Mouse (Mus musculus): ENCODE data around the gene Il6ra.

Gene Il6ra

DNA sequence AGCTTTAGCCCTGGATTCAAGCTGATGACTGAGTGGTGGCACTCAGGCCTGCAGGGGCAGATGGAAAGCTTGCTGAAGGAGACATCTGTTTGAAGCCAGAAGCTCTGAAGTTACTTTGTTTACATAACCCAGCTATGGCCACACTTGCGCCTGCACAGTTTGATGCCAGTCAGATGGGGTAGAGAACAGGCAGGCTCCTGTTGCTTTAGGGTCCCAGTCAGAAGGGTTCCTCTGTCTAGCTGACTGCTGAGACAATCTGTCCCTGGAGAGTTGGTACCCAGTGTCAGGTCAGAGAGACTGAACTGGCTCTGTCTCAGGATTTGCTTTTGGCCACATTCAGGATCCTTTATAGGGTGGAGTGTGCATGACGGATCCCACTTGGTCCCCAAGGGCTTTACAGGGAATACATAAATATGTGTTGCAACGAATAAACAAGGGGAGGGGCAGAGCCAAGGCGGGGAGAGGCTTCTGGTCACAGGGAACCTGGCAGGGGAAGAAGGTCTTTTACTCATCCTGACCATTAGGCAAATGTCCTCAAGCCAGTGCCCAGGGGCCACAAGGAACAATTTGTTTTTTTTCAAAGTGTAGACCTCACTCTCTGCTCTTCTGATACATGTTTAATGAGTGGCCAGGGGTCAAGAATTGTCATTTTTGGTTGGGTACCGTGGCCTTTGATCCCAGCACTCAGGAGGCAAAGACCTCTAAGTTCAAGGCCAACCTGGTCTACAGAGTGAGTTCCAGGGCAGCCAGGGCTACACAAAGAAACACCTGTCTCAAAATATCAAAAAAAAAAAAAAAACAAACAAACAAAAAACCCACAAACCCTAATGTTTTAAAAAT is 3.1 kb downstream of the Il6ra start:
- DNase-seq (ENCODE audit: low spot score) = no peak

DNA sequence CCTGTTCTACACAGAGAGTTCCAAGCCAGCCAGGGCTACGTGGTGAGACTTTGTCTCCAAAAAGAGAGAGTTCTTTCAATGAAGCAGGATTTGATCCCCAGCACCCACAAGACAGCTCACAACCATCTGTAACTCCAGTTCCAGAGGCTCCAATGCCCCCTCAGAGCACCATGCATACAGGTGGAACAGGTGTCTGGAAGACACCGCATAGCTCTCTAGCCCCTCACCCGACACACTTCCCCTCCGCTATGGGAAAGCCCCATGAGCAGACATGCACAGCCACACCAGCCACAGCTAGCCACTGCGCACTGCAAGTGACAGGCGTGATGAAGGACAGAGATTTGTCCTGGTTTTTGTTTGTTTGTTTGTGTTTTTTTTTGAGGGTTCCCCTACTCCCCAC is 4.2 kb downstream of the Il6ra start:
- DNase-seq (ENCODE audit: low spot score) = no peak

DNA sequence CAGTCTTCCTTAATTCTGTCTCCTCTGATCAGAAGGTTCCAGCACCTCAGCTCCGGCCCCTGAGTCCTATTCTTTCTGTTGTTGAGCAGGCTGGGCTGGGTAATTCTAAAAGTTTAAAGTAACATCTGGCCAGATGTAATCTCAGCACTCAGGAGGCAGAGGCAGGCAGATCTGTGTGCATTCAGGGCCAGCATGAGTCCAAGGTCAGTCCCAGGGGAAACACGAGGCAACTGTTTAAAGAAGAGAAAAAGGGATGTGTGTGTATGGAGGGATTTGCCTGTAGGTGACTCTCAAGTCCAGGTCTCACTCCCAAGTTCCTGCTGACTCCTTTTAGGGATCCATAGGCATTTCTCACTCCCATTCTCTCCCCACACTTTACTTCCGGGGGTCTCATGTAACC is 5.2 kb downstream of the Il6ra start:
- DNase-seq (ENCODE audit: low spot score) = no peak

DNA sequence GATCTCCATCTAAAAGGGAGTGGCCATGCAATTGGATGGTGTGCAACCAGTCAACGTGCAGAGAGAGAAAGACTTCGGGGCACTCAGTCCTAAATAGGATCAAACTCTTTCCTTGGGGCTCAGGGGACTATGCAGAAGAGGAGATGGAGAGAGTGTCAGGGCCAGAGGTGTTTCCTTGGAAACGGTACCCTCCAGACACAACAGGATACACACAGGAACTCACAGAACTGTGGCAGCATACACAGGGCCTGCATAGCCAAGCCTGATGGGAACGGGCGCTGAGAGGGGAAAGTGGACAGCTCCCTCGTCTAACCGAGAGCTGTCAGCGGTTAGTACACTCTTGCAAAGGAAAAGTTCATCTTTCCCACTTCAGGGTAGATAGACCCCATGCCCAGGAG is 13.5 kb downstream of the Il6ra start:
- no peak for DNase-seq (ENCODE audit: low spot score)

DNA sequence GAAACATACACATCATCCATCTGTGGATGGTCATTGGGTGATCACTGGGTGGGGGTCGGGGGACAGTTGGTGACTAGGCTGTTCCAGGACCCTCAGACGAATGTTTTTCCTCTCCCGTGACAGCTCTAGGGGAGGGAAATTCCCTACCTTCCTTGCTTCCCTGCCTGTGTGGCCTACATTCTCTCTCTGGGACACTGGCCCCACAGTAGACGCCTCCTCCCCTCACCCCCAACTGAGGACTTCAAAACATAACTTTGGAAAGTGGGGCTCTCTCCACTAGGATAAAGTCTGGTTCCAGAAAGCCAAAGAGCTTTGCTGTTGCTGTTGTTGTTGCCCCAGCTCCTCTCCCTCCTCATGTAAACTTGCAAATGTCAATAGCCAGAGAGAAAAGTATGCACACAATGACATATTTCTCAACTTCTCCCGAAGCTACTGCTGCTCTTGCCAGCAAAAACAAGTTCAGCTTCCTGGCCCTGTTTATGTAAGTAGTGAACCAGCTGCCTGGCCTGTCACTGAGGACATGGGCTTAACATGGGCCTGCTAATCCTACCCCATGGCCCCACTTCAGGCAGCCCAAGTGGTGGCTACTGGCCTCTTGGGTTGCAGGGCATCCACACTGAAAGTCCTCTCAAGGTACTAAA is 14.0 kb downstream of the Il6ra start:
- DNase-seq (ENCODE audit: low spot score) = no peak

DNA sequence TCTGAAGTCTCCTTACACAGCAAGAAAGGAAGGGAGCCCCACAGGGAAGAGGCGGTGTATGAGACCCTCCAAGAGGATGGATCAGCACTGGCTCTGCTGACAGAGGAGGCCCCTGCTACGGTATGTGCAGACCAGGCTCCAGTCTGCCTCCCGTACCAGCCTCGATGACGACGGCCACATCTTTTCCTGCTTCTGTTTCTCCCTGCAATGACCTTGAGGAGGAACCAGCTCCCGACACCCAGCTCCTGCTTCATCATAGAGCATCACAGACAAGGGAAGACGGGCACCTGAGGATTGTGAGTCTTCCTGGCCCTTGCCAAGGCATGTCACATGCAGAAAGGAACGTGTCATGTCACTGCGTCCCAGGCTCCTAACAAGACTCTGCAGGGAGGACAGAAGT is 15.0 kb downstream of the Il6ra start:
- DNase-seq (ENCODE audit: low spot score) = no peak

DNA sequence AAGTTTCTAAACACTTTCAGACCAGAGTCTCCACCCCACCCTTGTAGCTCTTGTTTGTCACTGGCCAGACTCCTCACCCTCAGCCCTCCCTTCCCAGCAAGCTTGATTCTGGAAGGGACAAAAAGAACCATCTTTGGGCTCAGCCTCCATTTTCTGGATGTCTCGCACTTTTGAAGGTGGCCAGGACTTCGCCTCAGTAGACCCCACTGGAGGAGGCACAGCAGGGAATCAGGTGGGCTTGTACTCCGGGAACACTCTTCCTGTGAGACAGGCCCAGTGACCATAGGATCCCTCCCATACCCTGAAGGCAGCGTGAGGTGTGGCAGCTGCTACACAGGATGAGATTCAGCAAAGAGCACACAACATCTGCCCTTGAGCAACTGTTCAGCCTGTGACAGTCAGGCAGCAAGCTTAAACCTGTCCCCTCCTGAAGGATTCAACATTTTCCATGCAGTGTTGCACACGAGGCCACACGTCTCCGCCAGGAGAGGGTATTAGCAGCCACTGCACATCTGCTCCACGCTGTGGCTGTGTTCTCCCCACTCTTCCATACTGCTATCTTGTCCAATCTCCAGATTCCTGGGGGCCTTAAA is 15.7 kb downstream of the Il6ra start:
- no peak for DNase-seq (ENCODE audit: low spot score)

DNA sequence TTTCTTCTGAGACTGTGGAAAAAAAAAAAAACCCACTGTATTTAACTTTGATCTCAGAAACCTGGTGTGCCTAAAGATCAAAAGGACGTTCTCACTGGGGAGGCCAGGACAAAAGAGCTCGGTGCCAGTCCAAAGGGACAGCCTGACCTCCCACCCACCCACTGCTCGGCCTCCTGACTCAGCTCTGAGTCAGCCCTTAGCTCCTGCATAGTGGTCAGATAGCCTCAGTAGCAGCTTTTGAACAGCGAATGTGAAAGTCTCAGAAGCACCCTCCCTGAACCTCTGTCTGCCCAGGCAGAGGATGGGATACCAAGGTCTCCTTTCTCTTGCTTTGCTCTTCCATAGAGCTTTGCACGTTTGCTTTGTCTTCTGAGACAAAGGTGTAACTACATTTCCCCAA is 16.4 kb downstream of the Il6ra start:
- DNase-seq (ENCODE audit: low spot score) = no peak

DNA sequence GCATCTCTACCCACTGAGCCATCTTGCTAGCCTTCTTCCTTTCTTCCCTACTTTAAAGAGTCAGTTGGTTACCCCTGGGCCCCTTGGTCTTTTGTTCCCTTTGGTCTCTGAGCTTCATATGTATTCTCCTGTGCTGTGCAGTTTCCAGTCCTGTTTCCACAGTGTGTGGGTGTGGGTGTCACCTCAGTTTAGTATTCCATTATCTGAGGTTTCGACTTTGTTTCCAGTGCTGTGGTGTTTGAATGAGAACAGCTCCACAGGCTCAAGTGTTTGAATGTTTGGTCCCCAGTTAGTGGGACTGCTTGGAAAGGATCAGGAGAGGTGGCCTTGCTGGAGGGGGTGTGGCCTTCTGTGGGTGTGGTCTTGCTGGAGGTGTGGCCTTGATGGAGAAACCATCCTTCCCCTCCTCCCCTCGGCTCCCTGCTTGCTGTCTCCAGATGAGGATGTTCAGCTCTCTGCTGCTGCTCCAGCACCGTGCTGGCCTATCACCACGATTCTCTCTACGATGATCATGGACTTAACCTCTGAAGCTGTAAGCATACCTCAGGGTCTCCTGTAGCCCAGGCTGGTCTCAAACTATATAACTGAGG is 20.4 kb downstream of the Il6ra start:
- DNase-seq (ENCODE audit: low spot score) = no peak

DNA sequence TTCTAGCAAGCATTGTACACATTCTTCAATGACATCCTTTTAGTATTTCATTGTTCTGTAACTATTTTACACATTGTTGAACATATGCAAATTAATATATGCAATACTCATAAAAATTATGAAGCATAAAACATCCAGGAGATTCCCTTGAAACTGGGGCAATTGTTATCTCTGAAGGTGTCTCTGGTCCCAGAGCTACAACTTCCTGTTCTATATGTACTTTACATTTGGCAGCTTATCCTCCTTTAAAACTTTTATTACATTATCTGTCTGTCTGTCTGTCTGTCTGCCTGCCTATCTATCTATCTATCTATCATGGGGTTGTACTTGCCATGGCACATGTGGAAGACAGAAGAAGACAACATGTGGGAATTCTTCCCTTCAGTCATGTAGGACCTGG is 21.3 kb downstream of the Il6ra start:
- no peak for DNase-seq (ENCODE audit: low spot score)

DNA sequence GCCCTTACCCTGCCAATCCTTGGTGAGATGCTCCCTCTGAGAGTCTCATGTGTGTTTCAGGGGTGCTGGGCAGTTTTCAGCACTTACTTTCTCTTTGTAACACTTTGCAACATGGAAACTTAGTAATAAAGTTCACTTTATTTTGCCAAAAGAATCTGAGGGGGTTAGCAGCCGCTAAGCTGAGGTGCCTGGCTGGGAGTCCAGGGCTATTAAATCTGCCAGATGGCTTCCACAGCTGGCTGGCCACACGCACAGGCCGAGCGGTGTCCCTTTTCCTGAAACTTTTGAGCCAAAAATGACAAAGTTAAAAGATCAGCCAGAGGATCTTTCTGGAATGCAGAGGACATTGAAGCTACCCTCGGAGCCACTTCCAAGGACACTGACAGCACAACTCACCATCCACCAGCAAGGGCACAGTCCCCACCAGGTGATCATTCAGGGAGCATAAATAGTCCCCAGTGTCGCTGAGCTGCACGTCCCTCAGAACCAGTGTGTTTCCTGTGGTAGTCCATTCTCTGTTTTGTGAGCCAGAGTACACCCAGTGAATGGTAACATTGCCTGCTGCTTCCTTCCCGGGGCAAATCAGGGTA is 23.1 kb downstream of the Il6ra start:
- DNase-seq (ENCODE audit: low spot score) = no peak

DNA sequence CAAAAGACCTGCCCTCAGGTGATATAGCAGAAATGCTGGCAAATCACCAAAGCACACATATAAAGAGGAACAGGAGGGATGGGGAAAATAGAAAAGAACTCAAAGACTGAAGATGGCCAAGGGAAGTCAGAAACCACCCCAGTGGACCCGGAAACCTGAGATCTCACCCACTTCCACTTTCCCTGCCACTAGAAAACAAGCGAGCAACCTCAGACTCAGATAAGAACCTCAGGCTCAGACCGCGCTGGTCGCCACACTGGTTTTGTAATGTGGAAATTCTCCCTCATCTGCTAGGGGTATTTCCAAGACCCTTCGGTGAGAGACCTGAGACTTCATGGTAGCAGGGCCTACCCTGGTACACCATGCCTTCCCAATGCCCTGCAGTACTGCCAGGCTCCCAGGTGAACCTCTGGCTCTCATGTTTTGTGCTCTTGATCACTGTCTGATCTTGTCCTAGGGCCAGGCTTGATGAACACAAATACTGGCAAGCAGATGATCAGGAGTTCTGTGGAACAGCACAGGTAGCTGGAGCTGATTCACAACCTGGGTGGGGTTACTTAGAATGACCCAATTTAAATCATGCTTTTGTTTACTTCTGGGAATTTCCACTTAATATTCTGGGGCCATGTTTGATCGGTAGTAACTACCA is 25.3 kb downstream of the Il6ra start:
- DNase-seq (ENCODE audit: low spot score) = no peak

DNA sequence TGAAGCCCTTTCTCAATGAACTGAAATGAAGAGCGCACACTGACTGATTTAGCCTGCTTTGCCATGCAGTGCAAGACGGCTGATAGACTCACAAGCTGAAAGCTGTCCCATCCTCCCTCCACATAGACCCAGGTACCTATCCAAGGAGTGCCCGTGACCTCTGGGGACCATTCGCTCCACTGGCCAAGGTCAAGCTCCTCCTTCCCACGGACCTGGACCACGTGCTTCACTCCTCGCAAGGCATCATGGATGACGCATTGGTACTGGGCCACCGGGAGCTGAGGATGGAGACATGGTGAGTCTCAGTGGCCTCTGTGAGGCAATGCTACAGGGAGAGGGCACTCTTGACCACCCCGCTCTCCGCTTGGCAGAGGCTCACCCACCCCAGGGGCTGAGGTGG is 27.2 kb downstream of the Il6ra start:
- no peak for DNase-seq (ENCODE audit: low spot score)

DNA sequence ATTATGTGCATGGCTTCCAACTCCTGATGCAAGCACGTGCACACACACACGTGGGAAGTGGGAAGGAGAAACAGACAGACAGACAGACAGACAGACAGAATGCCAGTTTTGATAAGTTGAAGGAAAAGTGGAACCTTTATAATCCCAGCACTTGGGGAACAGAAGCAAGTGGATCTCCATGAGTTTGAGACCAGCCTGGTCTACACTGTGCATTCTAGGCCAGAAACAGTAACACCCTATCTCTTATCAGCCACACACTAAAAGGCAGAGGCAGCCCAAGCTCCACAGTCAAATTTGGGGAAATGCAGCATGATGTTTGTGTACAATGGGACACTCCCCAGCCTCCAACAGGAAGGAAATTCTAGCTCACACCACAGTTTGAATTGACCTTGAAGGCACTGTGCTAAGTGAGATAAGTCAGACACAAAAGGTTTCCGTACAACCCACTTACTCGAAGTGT is 29.4 kb downstream of the Il6ra start:
- DNase-seq (ENCODE audit: low spot score) = no peak

DNA sequence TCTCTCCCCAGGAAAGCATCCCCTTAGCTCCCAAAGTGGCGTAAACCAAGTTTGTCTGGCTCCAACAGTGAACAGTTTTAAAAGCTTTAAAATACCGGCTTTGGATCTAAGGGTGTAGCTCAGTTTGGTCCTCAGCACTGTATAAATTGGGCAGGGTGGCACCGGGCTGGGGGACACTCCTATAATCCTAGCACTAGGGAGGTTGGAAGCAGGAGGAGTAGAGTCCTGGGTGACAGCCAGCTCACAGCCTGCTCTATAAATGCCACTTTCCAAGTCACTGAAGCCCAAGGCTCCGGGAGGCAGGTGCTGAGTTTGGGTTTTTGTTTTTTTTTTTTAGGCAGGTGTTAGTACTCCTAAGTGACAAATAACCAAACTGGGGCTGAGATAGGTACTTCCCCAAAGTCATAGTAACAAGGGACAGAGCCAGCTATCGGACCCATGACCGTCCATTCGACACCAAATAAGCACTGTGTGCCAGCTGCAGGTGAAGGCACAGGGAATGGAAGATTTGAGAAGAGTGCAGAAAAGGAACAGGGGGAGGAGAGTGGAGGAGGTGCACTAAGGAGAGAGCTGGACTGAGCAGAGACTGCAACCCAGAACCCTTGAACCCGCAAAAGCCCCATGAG is 30.3 kb downstream of the Il6ra start:
- no peak for DNase-seq (ENCODE audit: low spot score)

DNA sequence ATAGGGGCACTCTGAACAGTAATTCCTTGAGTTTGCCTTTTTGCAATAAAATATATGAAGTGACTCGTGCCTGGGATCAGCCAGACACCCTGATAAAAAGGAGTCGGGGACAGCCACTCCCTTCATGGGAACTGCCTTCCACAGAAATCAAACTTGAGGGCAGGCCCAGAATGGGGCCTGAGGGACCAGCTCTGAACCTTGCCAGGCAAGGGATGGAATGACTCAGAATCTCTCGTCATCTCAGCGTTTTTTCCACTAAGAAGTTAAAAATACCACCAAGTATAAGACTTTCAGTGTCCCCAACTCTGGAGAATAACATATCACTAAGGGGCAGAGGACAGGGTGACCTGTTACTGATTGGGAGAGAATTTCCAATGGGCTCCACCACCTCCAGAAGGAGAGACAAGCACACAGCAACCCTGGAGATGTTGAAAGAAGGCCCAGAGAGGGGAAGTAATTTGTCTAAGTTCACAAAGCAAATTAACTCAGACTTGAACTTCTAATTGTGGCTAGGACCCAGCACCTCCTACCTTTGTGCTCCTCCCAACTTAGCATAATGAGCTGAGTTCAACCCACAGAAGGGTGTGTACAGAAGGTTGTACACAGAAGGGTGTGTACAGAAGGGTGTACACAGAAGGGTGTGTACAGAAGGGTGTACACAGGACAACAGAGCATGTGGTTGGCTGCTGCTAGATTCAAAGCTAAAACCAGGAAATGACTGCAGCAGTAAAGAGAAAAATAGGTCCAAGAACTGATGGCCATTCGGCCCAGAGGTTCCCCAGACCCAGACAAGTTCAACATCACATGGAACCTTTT is 32.8 kb downstream of the Il6ra start:
- DNase-seq (ENCODE audit: low spot score) = no peak

DNA sequence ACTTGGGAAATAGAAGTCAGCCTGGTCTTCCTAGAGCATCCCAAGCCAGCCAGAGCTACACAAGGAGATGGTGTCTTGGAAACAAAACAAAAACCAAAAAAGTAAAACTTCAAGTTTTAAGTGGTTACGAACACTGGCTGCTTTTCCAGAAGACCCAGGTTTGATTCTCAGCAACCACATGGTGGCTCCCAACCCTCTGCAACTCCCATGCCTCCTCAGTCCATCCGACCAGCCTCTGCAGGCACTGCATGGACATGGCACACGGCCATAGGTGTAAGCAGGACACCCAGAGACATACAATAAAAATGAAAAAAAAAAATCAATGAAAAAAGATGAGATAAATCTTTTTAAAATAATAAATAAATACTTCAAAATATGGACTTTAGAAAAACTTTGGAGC is 33.7 kb downstream of the Il6ra start:
- no peak for DNase-seq (ENCODE audit: low spot score)

DNA sequence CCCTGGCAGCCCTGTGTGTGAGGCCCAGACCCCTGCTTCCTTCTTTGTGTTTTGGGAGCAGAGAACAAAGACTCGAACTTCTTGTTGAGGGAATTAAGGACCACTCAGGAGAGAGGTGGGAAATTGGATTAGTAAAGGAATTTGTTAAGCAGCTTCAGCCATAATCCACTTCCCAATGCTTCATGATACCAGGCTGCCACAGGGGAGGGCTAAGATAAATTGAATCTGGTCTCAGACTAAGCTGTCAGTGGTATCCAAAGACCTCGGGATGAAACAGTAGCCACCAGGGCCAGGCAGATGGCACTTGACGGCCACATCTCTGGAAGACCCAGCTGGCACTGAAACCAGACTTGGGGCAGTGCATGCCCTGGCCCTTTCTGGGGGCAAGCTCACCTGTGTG is 34.5 kb downstream of the Il6ra start:
- DNase-seq (ENCODE audit: low spot score) = no peak

DNA sequence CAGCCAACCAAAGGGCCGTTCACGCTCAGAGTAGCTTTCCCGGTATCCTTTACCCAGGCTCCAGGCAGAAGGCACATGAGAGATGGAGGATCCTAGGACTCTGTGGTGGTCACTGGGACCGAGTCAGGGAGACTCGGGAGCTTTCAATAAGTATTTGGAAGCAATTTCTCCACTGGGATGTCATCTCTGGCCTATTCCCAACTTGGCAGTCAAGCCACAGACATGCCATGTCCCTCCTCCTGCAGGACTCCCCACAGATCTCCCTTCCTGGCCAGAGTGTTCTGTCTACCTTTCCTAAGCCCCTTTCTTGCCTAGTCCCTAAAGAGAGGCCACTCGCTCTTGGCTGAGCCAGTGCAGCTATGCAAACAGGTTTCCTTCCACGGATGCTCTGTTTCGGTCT is 35.9 kb downstream of the Il6ra start:
- no peak for DNase-seq (ENCODE audit: low spot score)

DNA sequence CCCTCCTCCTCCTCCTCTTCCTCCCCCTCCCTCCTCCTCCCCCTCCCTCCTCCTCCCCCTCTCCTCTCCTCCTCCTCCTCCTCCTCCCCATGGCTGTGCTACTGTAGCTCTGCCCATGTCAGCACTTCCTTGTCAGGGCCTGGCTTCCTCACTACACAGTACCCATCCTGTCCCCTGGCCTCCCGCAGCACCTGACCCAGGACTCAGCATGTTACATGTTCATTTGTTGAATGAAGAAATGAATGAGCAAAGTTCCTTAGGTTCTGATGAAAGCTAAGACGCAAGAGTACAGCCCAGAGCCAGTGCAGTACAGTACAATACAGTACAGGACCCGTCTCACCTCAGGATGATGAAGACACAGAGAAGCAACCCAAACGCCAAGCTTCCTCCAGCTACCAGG is 36.5 kb downstream of the Il6ra start:
- DNase-seq (ENCODE audit: low spot score) = no peak

DNA sequence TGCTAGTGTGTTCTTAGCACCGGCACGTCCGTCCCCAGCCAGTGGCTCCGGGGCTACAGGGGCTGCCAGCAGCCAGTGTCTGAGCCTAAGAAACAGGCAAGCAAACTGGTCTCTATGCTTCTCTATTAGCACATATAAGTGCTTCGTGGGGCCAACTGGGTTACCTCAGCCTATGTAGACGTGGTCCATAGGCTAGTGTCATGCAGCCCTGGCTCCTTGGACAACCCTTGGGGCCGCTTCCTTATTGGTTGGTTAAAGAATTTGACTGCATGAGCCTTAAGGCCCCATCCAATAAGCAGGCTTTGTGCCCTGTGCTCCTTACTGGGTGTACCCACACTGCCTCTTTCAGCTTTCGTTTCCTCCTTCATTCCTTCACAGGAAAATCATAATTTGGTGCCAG is 37.2 kb downstream of the Il6ra start:
- DNase-seq (ENCODE audit: low spot score) = no peak
